Mouse (Mus musculus): ENCODE data around the gene Nubp2.

The Nubp2 gene

GRCm38 (mm10) chr17:24886134-24886931 is at the start of gene Nubp2, which contains the start of gene Spsb3:
Nubp2 (minus strand) TSS chr17:24886349.
Spsb3 (plus strand) TSS chr17:24886643.
- CTCF ChIA-PET = interaction anchor here (0.7 kb wide), 1 partner anchor 387 kb away, joined by 5 read pairs; no protein-coding TSS in a partner anchor

- CTCF ChIA-PET = no interaction called here
These were observed 49.5 kb upstream of the Nubp2 start for GRCm38 (mm10) chr17:24935666-24936065.

GRCm38 (mm10) chr17:24934926-24935325 is 48.8 kb upstream of the Nubp2 start:
- CTCF ChIA-PET = no interaction called here

GRCm38 (mm10) chr17:24933163-24933562 is 47.0 kb upstream of the Nubp2 start:
- CTCF ChIA-PET = no interaction called here

DNA sequence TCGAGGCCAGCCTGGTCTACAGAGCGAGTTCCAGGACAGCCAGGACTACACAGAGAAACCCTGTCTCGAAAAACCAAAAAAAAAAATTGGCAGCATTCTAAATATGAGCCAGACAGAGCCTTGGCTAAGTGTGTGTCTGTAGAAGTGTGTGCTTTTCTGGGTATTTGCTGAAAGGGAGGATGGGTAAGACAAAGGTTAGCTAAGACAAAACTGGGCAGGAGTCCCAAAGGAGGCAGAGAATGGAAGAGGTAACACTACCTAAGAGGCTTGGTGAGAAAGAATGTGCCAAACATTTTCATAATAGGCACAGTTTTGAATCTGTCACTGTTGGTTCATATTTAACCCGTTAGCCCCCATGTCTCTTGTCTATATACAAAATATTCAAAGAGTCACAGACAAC is 46.3 kb upstream of the Nubp2 start:
- CTCF ChIA-PET = no interaction called here

DNA sequence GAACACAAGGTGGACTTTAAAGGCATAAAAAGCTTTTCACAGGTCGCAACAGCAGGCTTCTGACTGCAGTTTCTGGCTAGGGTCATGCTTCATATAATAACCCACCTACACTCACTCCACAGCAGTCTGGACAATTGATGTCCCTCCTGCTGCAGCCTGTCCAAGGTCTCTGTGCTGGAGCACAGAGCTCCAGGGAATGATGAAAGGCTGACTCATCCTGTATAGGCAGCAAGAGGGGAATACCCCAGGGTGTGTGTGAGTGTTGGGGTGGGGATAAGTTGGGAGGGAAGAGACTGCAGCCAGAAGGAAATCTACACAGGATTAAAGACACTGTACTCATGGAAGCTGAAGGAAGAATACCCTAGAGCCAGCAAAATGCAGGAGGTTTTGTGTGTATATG is 43.4 kb upstream of the Nubp2 start:
- CTCF ChIA-PET = interaction anchor here (0.7 kb wide), 1 partner anchor 1052 kb away, joined by 8 read pairs; no protein-coding TSS in a partner anchor

- CTCF ChIA-PET = no interaction called here
These were observed 37.1 kb upstream of the Nubp2 start for GRCm38 (mm10) chr17:24923246-24923645.

DNA sequence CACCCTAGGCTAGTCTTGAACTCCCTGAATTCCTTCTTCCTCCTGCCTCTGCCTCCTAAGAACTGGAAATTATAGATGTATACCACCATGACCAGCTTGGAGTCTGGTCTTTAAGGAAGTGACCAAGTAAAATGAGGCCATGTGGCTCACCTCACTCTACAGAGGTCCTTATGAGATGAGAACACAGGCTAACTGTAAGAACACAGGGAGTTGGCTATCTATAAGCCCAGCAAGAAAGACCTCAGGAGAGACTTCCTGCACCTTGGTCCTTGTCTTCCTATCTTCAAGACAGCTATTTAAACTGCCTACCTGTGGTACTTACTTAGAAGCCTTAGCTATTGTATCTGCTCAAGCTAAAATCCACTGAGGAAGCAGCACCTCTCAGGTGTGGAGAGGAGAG is 27.8 kb upstream of the Nubp2 start:
- CTCF ChIA-PET = no interaction called here

DNA sequence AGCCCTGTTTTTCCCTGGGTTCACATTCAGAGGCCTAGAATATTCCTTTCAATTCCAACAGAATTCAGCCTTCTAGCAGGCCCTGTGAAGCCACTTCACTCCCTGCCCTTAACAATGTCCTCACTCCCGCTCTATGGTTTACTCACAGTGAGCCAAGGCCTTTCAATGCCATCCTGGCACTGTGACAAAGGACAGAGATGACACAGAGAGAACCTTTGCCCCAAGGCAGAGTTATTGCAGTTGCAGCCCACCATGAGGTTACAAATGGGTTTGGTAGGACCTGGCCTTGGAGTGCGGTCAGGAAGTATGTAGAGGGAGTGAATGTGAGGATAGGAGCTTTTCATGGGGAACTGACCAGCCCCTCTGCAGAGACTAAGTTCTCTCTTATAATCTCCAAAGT is 21.4 kb upstream of the Nubp2 start:
- CTCF ChIA-PET = no interaction called here

DNA sequence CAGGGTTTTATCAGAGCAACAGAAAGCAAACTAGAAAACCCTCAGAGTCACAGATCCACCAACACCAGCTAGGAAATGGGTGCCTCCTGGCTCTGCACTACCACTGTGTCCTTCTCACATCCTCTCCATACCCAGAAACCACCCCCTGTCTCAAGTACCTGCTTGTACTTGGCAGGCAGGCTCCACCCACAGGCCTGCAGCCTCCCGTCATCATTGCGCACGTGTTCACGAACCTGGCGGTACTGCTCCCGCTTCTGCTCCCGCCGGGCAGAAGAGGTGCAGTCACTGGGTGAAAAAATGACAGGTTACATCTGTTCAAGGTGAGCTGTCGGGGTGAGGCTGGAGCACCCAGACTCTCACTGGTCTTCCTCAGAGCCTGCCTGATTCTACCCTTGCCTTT is 17.6 kb upstream of the Nubp2 start:
- CTCF ChIA-PET = no interaction called here

DNA sequence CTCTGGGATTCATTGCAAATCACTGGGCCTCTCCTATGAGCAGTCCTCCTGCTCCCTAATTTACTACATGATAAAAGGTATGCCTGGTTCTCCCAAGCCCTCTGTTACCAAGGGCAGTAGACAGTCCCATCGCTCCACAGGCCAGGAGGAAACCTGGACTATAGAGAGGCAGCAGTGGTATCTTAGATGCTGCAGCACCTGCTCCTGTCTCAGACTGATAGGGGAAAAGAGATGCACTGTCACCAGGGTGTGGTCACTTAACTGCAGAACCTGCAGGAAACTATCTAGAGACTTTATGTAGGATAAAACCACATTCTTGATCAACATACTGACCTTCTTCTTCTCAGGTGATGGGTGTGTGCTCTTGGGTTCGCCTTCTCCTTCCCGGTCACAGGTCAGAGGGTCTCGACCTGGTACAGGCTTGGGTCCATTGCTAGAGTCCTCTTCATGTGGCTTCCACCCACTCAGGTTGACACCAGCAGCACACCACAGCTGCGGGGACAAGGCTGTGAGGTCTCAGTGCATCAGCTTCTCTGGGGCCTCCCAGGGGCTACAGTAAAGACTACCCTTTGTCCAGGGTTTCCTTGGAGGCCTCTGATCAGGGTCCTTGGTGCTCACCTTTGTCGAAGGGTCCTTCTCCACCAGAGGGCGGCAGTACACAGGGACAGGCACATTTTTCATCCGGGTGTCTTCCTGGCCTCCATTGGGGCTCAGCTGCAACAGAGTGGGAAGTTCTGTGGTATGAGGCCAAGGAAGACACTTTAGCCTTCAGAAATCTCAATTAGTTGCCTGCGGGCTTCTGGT is 16.7 kb upstream of the Nubp2 start:
- CTCF ChIA-PET = no interaction called here

DNA sequence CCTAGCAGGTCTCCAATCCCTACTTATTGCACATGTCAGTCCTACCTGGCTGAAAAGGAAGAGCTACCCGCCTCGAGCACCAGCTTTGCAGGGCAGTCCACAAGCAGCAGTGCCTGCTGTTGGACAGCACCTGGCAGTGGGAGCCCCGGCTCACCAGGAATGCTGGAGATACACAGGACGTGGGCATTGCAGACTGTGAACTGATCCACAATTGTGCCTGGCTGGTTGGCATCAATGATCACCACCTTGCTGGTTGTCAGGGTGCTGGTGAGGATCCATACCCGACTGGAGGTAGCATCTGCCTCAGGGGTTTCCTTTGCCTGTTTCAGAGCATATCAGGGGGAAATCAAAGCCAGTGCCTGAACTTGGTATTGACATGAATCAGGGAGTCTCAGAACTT is 16.0 kb upstream of the Nubp2 start:
- CTCF ChIA-PET = no interaction called here

DNA sequence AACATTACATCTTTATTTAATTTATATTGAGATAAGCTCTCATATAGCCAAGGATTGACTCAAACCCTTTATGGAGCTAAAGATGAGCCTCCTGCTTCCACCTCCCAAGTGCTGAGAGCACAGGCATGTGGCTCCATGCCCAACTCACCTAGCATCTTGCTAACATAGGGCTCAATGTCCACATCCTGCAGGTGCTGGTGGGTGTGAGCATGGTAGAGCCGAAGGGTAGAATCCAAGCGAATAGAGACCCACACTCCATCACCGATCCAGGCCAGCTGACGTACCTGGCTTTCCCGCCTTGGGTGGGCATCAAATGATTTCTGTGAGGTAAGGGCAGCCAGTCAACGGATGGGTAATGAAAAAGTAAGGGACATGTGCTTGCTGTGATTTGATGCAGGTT is 13.9 kb upstream of the Nubp2 start:
- CTCF ChIA-PET = interaction anchor here (1.1 kb wide), 1 partner anchor 10 kb away, joined by 3 read pairs; no protein-coding TSS in a partner anchor

DNA sequence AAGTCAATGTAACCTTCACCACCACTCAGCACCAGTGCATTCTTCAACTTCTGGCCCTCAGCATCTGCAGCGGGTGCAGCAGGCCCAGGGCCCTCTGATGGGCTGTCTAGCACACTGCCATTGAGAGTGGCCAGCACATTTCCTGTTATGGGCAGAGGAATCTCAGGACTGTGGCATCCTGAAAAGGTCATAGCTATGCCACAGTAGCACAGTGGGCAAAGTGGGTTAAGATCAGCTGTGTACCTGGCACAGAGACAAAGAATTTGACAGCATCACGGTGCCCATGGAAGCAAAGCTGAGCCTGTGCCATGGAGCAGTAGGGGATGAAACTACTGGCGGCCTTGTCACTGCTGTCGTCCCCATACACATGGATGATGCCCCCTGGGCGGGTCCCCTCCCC is 13.0 kb upstream of the Nubp2 start:
- CTCF ChIA-PET = no interaction called here

DNA sequence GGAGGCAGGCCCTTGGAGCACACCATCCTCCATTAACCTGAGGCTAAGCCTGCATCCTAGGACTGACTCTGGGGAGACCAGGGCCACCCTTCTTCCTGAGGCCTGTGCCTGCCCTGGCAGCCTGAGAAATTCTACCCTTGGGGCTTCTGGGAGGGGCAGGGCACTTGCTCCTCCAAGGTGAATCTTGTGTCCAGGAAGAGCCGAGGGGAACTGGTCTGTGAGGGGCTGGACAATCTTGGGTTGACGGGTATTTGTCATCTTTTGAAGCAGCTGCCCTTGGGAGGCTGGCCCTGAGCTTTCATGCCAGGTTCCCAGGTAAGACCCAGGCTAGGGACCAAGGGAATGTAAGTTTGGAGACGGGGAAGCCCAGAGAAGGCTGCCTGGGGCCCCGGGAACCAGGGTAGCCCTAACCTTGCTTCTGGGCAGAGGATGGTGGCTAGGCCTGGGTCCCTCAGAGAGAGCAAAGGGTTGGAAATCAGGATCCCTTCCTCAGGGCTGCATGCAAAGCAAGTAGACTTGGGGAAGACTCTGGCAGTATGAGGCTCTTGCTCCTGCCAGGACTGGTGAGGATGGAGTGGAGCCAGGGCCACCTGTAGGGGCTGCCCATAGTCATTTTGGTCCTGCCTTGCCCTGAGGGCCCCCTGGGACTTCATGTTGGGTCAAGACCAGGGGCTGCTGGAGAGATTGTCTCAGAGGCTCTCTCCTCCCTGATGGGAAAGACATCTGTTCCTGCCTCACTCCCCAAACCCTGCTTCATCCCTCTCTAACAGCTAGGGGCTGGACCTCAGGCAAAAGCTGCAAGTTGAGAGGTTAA is 12.1 kb upstream of the Nubp2 start:
- CTCF ChIA-PET = no interaction called here

DNA sequence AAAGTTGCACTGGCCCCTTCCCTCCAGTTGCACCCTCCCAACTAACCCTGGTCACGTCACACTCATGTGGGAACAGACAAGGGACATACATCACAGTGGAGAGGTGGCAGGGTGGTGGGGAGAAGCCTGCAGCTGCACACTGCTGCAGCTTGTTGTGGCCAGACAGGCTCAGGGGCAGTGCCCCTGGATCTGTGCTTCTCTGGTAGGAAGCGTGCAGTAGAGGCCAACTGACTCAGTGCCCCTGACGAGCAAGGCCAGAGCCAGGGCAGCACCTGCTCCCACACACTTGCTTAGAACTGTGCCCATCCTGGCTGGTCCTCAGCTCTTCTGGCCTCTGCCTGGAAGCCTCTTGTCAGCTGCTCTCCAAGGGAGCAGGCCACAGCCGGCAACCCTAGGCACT is 11.5 kb upstream of the Nubp2 start:
- CTCF ChIA-PET = no interaction called here

DNA sequence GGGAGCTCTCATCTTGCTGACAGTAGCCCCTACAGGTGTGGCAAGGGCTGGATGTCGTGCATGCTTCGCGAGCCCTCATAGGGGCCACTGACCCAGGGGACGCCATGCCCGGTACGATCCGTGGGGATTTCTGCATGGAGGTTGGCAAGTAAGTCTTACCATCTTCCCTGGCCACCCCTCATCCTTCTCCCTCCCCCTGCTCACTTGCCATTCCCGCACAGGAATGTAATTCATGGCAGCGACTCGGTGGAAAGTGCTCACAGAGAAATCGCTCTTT is 10.8 kb upstream of the Nubp2 start:
- CTCF ChIA-PET = no interaction called here

DNA sequence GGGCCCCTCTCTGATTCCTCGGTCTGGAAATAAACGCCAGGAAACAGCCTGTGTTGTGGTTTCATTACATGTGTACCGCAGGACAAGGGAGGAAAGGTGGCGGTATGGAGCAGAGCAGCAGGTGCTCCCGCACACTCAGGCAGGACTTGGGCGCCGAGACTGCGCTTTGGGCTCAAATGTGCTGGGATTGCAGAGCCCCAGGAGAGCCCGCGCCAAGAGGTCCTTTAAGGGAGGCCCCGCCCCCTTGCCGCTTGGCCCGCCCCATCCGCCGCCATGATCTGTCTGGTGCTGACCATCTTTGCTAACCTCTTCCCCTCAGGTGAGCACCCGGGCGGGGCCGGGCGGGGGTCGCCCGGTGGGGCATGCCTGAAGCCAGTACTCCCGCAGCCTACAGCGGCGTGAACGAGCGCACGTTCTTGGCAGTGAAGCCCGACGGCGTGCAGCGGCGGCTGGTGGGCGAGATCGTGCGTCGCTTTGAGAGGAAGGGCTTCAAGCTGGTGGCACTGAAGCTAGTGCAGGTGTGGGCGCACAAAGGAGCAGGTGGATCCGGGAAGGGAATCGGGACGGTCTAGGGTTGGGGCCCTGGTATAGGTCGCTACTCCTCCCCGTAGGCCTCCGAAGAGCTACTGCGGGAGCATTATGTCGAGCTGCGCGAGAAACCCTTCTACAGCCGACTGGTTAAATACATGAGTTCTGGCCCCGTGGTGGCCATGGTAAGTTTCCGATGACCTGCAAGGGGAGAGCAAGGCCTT is 10.3 kb upstream of the Nubp2 start, which contains the start of gene Nme3:
Nme3 (plus strand) TSS at position 260 of the 752 bp plus-strand sequence.
- CTCF ChIA-PET = no interaction called here

DNA sequence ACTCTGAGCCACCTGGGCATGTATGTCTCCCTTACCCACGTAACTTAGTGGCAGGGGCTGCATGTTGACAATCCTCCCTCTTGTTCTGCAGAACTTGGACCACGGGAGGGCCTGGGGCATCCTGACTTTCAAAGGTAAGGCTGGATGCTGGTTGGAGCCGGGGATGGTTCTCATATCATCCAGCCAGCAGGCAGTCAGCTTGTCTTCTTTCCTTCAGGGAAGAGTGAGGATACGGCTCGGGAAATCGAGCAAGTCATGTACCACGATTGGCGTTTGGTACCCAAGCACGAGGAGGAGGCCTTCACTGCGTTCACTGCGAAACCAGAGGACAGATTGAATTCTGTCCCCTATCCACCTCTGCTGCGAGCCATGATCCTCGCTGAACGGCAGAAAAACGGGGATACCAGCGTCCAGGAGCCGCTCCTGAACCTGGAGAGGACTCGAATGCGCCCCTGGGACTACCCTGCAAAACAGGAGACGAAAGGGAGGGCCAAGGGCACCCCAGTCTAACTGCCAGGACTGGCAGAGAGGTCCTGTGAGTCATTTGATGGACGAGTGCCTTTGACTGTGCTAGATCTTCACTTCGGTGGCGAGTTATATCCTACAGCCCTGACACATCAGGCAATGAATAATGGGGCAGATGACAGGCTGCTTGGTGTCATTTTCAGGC is 9.6 kb upstream of the Nubp2 start:
- CTCF ChIA-PET = no interaction called here

DNA sequence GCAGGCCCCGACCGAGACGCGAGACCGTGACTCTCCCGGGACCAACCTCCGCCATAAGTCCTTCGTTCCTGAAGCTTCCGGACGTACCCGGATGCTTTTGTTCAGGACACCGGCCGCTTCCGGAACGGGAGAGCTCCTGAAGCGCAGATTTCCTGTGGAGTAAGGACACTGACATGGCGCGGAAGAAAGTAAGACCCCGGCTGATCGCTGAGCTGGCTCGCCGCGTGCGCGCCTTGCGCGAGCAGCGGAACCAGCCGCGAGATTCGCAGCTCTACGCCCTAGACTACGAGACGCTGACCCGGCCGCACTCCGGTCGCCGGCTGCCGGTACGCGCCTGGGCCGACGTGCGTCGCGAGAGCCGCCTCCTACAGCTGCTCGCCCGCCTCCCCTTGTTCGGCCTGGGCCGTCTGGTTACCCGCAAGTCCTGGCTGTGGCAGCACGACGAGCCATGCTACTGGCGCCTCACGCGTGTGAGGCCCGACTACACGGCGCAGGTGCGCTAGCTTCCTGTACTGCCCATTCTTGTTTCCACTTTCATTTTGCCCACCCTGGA is 8.9 kb upstream of the Nubp2 start, which contains the start of the genes Eme2 and Mrps34:
Eme2 (minus strand) TSS at position 93 of the 553 bp plus-strand sequence.
Mrps34 (plus strand) TSS at position 122 of the 553 bp plus-strand sequence.
- CTCF ChIA-PET = no interaction called here

All from spleen, embryonic (tissue).